Comparison of ENCODE assay signal across 21 mouse cellular contexts in the genomic region with DNA sequence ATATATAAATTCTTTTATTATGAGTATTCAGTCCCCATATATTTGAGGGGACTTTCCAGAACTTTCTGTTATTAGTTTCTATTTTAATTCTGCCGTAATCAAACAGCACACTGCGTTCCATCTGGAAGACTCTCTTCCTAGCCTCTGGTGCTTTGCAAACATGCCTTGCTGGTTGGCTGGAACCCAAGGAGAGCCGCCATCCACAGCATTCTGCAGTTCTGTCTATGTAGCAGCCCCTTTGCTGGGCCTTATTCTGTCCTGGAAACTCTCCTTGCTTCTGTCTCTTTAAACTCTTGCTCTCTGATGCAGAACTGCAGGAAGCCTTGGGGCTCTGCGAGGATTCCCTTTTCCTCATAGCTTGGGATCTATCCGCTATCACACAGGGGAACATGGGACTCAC. TPM values are rescaled to one million over a fixed set of nuclear protein-coding genes. Genes with fewer than 3 reads are reported as not detected.
A peak's percentile ranks its signal among the peaks of the same experiment; 100 is the strongest.
DNase-seq lines count a peak whose midpoint lies in the region; ATAC-seq and TF ChIP-seq lines count a peak whose summit lies in the region.
"Had no signal": no experiment of that assay in that cellular context is flagged by ENCODE, and none has a peak within 500 bp of the region (broad histone marks: within the 10 kb centered on the region; RNA-seq: fewer than 3 reads in every experiment).

No protein-coding gene starts in this region.

- TF ChIP-seq CTCF in intestine, postnatal 0 days (IDR thresholded peaks at IDR 0.05; ENCODE audit: low read depth) = no peak
- no peak for TF ChIP-seq CTCF in brain, embryonic 14.5 days (IDR thresholded peaks at IDR 0.05; ENCODE audit: borderline replicate concordance, extremely low read depth, insufficient read depth, insufficient read length)

- H3K4me1 ChIP-seq in intestine, embryonic 15.5 days (replicated peaks) = no peaks in the 10 kb centered on the region
- no peaks in the 10 kb centered on the region; the same call in 1 of the 2 replicates for H3K4me1 ChIP-seq in intestine, postnatal 0 days (replicated peaks; ENCODE audit: control insufficient read depth, insufficient read depth, low read length)
- no peaks in the 10 kb centered on the region for H3K4me1 ChIP-seq in lung, embryonic 16.5 days (replicated peaks; ENCODE audit: control insufficient read depth, insufficient read depth, low read length)
- no peaks in the 10 kb centered on the region for H3K4me1 ChIP-seq in stomach, embryonic 15.5 days
- no peaks in the 10 kb centered on the region for H3K4me1 ChIP-seq in forebrain, embryonic 10.5 days

- no peak overlapping the region for H3K9ac ChIP-seq in intestine, embryonic 15.5 days
- no peak overlapping the region for H3K9ac ChIP-seq in intestine, postnatal 0 days (ENCODE audit: low read depth, low read length)
- no peak overlapping the region for H3K9ac ChIP-seq in lung, embryonic 16.5 days (ENCODE audit: low read length)
- no peak overlapping the region for H3K9ac ChIP-seq in stomach, embryonic 15.5 days
- H3K9ac ChIP-seq: forebrain, postnatal 0 days; hindbrain, embryonic 14.5 days had no signal

- no peaks in the 10 kb centered on the region for H3K36me3 ChIP-seq in intestine, embryonic 15.5 days
- H3K36me3 ChIP-seq in intestine, postnatal 0 days (ENCODE audit: control insufficient read depth, insufficient read depth) = no peaks in the 10 kb centered on the region
- H3K36me3 ChIP-seq in lung, embryonic 16.5 days (ENCODE audit: control insufficient read depth, insufficient read depth, low read length) = no peaks in the 10 kb centered on the region
- no peaks in the 10 kb centered on the region for H3K36me3 ChIP-seq in stomach, embryonic 15.5 days
- no peaks in the 10 kb centered on the region for H3K36me3 ChIP-seq in forebrain, embryonic 10.5 days (replicated peaks)

- no peak for TF ChIP-seq POLR2A in brain, embryonic 14.5 days (IDR thresholded peaks at IDR 0.05; ENCODE audit: borderline replicate concordance, extremely low read depth, insufficient read depth, insufficient read length, poor library complexity, severe bottlenecking)

- WGBS in intestine, embryonic 15.5 days = 58% methylated on average over 5 of the region's 5 CpGs
- WGBS in intestine, postnatal 0 days = 61% methylated on average over 5 of the region's 5 CpGs
- WGBS in lung, embryonic 16.5 days = 53% methylated on average over 5 of the region's 5 CpGs
- WGBS in stomach, embryonic 15.5 days = 62% methylated on average over 5 of the region's 5 CpGs
- 92% methylated on average over 5 of the region's 5 CpGs for WGBS in forebrain, embryonic 10.5 days

- no peaks in the 10 kb centered on the region for H3K9me3 ChIP-seq in intestine, embryonic 15.5 days
- H3K9me3 ChIP-seq in intestine, postnatal 0 days (ENCODE audit: control insufficient read depth) = no peaks in the 10 kb centered on the region
- no peaks in the 10 kb centered on the region for H3K9me3 ChIP-seq in lung, embryonic 16.5 days (ENCODE audit: control insufficient read depth, low read length)
- H3K9me3 ChIP-seq in stomach, embryonic 15.5 days = no peaks in the 10 kb centered on the region
- no peaks in the 10 kb centered on the region for H3K9me3 ChIP-seq in forebrain, embryonic 10.5 days

- H3K27ac ChIP-seq in intestine, embryonic 15.5 days = peak overlapping the region; percentile 10; the same call in 1 of the 2 replicates
- no peak overlapping the region for H3K27ac ChIP-seq in intestine, postnatal 0 days (ENCODE audit: low read depth, low read length)
- no peak overlapping the region for H3K27ac ChIP-seq in lung, embryonic 16.5 days (ENCODE audit: low read length)
- H3K27ac ChIP-seq in stomach, embryonic 15.5 days = peak overlapping the region; percentile 40; the same call in 1 of the 2 replicates
- no peak overlapping the region for H3K27ac ChIP-seq in forebrain, embryonic 10.5 days
- H3K27ac ChIP-seq: hindbrain, embryonic 14.5 days had no signal

- DNase-seq in lung, adult 18-20 months = no peak
- DNase-seq in brain, embryonic 14.5 days (ENCODE audit: low read depth) = peak; percentile 23
- DNase-seq in forebrain, embryonic 10.5 days (ENCODE audit: extremely low spot score, low spot score) = no peak
- DNase-seq: adrenal gland, postnatal 25 days; cerebellum, adult 9-10 months; forebrain, postnatal 0 days; gastrocnemius, postnatal 25 days; heart, postnatal 4 days; kidney, postnatal 36 days; layer of hippocampus, postnatal 36 days; midbrain, embryonic 14.5 days; right cerebral cortex, postnatal 25 days; spleen, adult 18-20 months; thymus, adult 2 months had no signal

- H3K4me3 ChIP-seq in intestine, embryonic 15.5 days (replicated peaks) = no peak overlapping the region
- no peak overlapping the region for H3K4me3 ChIP-seq in intestine, postnatal 0 days (ENCODE audit: low read depth, low read length)
- no peak overlapping the region for H3K4me3 ChIP-seq in lung, embryonic 16.5 days (ENCODE audit: low read length)
- H3K4me3 ChIP-seq in stomach, embryonic 15.5 days (replicated peaks) = no peak overlapping the region
- no peak overlapping the region for H3K4me3 ChIP-seq in forebrain, embryonic 10.5 days

- ATAC-seq in intestine, embryonic 15.5 days = no peak
- no peak for ATAC-seq in intestine, postnatal 0 days
- ATAC-seq in lung, embryonic 16.5 days (ENCODE audit: low read depth) = peak; percentile 60; the same call in 1 of the 2 replicates
- no peak for ATAC-seq in stomach, embryonic 15.5 days (ENCODE audit: insufficient read depth, low FRiP score, low read depth)
- ATAC-seq: CD4-positive, CD25-positive, alpha-beta regulatory T cell, adult 4 months; forebrain, postnatal 0 days; inflammation-experienced regulatory T-cells, adult 6 months had no signal

- no peak overlapping the region for H3K4me2 ChIP-seq in intestine, embryonic 15.5 days (replicated peaks)
- H3K4me2 ChIP-seq in intestine, postnatal 0 days (replicated peaks; ENCODE audit: low read depth) = no peak overlapping the region
- no peak overlapping the region for H3K4me2 ChIP-seq in lung, embryonic 16.5 days (ENCODE audit: low read depth, low read length)
- no peak overlapping the region for H3K4me2 ChIP-seq in stomach, embryonic 15.5 days
- H3K4me2 ChIP-seq: hindbrain, embryonic 14.5 days had no signal

- H3K27me3 ChIP-seq in intestine, embryonic 15.5 days (replicated peaks) = no peaks in the 10 kb centered on the region
- H3K27me3 ChIP-seq in intestine, postnatal 0 days (replicated peaks; ENCODE audit: control insufficient read depth, insufficient read depth, low read length) = no peaks in the 10 kb centered on the region
- no peaks in the 10 kb centered on the region for H3K27me3 ChIP-seq in lung, embryonic 16.5 days (ENCODE audit: control insufficient read depth, insufficient read depth, low read depth, low read length)
- no peaks in the 10 kb centered on the region for H3K27me3 ChIP-seq in stomach, embryonic 15.5 days (replicated peaks)
- no peaks in the 10 kb centered on the region for H3K27me3 ChIP-seq in forebrain, embryonic 10.5 days (ENCODE audit: poor library complexity, severe bottlenecking)

RNA-seq across cellular contexts. Expression of a gene that starts 42.6 kb away (rescaled TPM):
- 4.5 and 4.8 TPM in 2 replicates for polyA plus RNA-seq in intestine, embryonic 15.5 days (2015; fragmentation: Nextera tagmentation; extraction: Ambion mirVana)
- 6.7 and 8.0 TPM in 2 replicates for polyA plus RNA-seq in intestine, postnatal 0 days (2015; fragmentation: Nextera tagmentation; extraction: Ambion mirVana)
- polyA plus RNA-seq in lung, embryonic 16.5 days (2015; fragmentation: Nextera tagmentation; extraction: Ambion mirVana) = 0.33 and 0.39 TPM in 2 replicates
- polyA plus RNA-seq in brain, embryonic 14.5 days (2012; rRNA removed) = 0.11 and 0.15 TPM in 2 replicates
- polyA plus RNA-seq in stomach, embryonic 15.5 days (2015; fragmentation: Nextera tagmentation; extraction: Ambion mirVana) = 1.5 and 2.0 TPM in 2 replicates
- polyA plus RNA-seq in forebrain, embryonic 10.5 days (2016; fragmentation: Nextera tagmentation; extraction: Ambion mirVana) = 0.22 and 0.26 TPM in 2 replicates
- polyA plus RNA-seq: CD4-positive, CD25-positive, alpha-beta regulatory T cell, adult 4 months had no signal

Comparison
In these comparisons a context has a peak if more than half of its experiments do, and no peak if none do; other contexts are left out.
1. H3K27ac ChIP-seq: peak in intestine, embryonic 15.5 days (single experiment) and stomach, embryonic 15.5 days (single experiment); none in intestine, postnatal 0 days (single experiment), lung, embryonic 16.5 days (single experiment) and forebrain, embryonic 10.5 days (single experiment).